Mouse (Mus musculus) stomach, postnatal 0 days (tissue): ENCODE measurements around the gene Ang. TPM values are rescaled to one million over a fixed set of nuclear protein-coding genes. Genes with fewer than 3 reads are reported as not detected.
A peak's percentile ranks its signal among the peaks of the same experiment; 100 is the strongest.
"Not testable (repeated sequence)": the region's sequence is repeated elsewhere in the genome, so short reads cannot be mapped to it uniquely, and the experiment has no call there.

Experiments
- ATAC-seq: fragments of 200-750 bp; cut with Nextera tagmentation; 2 replicates; pipeline ENCODE4 v1.8.0; 2017; ENCODE audit not compliant: low FRiP score, low TSS enrichment
- DNase-seq: peaks from one replicate; pipeline ENCODE4 v3.0.0-alpha.2; 2016; ENCODE audit warnings: low spot score
- H3K27ac ChIP-seq: fragments of 300-500 bp; sonication (generic); replicated peaks from 2 replicates; pipeline ENCODE4 v1.5.1; 2014; ENCODE audit warnings: mild to moderate bottlenecking, control low read depth
- H3K27me3 ChIP-seq: fragments of 300-500 bp; sonication (generic); 2 replicates; pipeline ENCODE4 v1.6.1; 2014; ENCODE audit warnings: low read length; ENCODE audit not compliant: control insufficient read depth, insufficient read depth
- H3K36me3 ChIP-seq: fragments of 300-500 bp; sonication (generic); 2 replicates; pipeline ENCODE4 v1.6.1; 2014; ENCODE audit warnings: low read length, mixed read lengths; ENCODE audit not compliant: control insufficient read depth, insufficient read depth
- H3K4me1 ChIP-seq: fragments of 300-500 bp; sonication (generic); replicated peaks from 2 replicates; pipeline ENCODE4 v1.6.1; 2014; ENCODE audit warnings: antibody characterized with exemption; ENCODE audit not compliant: control insufficient read depth, insufficient read depth
- H3K4me2 ChIP-seq: fragments of 300-500 bp; sonication (generic); replicated peaks from 2 replicates; pipeline ENCODE4 v1.6.1; 2014; ENCODE audit warnings: low read depth, mild to moderate bottlenecking, control low read depth, moderate library complexity
- H3K4me3 ChIP-seq: fragments of 300-500 bp; sonication (generic); 2 replicates; pipeline ENCODE4 v1.5.1; 2014; ENCODE audit warnings: low read depth, low read length, control low read depth
- H3K9ac ChIP-seq: fragments of 300-500 bp; sonication (generic); 2 replicates; pipeline ENCODE4 v1.6.1; 2014; ENCODE audit warnings: mild to moderate bottlenecking, low read length, control low read depth, mixed read lengths
- H3K9me3 ChIP-seq: fragments of 300-500 bp; sonication (generic); 2 replicates; pipeline ENCODE4 v1.6.1; 2016; ENCODE audit warnings: low read length; ENCODE audit not compliant: control insufficient read depth
- CTCF ChIP-seq: IDR thresholded peaks from 2 replicates; pipeline ENCODE4 v1.5.1; 2016; ENCODE audit warnings: antibody characterized with exemption, low read depth, mild to moderate bottlenecking, moderate library complexity
- EP300 ChIP-seq: optimal IDR thresholded peaks from 2 replicates; pipeline ENCODE3; 2016; ENCODE audit warnings: antibody characterized with exemption
- WGBS: fragments of 180-500 bp; shearing (Covaris S2); extraction: QIAGEN DNeasy Blood & Tissue Kit; methylation state at CpG from one replicate; pipeline ENCODE4 v1.1.7; 2014; 5-methylcytosine and 5-hydroxymethylcytosine counted together
- polyA plus RNA-seq: library from polyadenylated mRNA; unstranded; fragments of >200 nt; fragmentation: Nextera tagmentation; extraction: Ambion mirVana; gene quantifications from 2 replicates; pipeline ENCODE4 v1.2.1, GENCODE M21; 2015

Gene Ang
- polyA plus RNA-seq, 1 experiment from 2014 or later: 29.5 TPM

GRCm38 (mm10) chr14:51098300-51098699, 7.3 kb downstream of the Ang start:
- ATAC-seq (peak; percentile 47), DNase-seq (peak; percentile 55)
- not testable (repeated sequence) for H3K4me3 ChIP-seq, H3K27ac ChIP-seq, H3K4me2 ChIP-seq, H3K9me3 ChIP-seq, H3K27me3 ChIP-seq, H3K9ac ChIP-seq, H3K4me1 ChIP-seq, H3K36me3 ChIP-seq
- peak; percentile 76 for TF ChIP-seq CTCF
- WGBS: 5% methylated on average over 1 of the region's 1 CpGs

GRCm38 (mm10) chr14:51098921-51099320, 8.0 kb downstream of the Ang start:
- H3K9ac ChIP-seq: no peak overlapping the region
- no peak for DNase-seq
- H3K4me1 ChIP-seq: no peaks in the 10 kb centered on the region
- no peak overlapping the region for H3K4me2 ChIP-seq
- no peak overlapping the region for H3K4me3 ChIP-seq
- no peak overlapping the region for H3K27ac ChIP-seq
- H3K9me3 ChIP-seq: no peaks in the 10 kb centered on the region
- ATAC-seq: no peak
- TF ChIP-seq CTCF (no peak), EP300 (no peak)
- H3K36me3 ChIP-seq: no peaks in the 10 kb centered on the region
- 92% methylated on average over 11 of the region's 11 CpGs for WGBS
- H3K27me3 ChIP-seq: no peaks in the 10 kb centered on the region

GRCm38 (mm10) chr14:51101284-51101683, 10.3 kb downstream of the Ang start:
- H3K27me3 ChIP-seq: no peaks in the 10 kb centered on the region
- no peak overlapping the region for H3K9ac ChIP-seq
- H3K4me3 ChIP-seq: no peak overlapping the region
- 55% methylated on average over 9 of the region's 9 CpGs for WGBS
- no peaks in the 10 kb centered on the region for H3K36me3 ChIP-seq
- H3K27ac ChIP-seq: no peak overlapping the region
- ATAC-seq (no peak), DNase-seq (no peak)
- no peaks in the 10 kb centered on the region for H3K4me1 ChIP-seq
- no peak for TF ChIP-seq EP300
- no peak for TF ChIP-seq CTCF
- no peaks in the 10 kb centered on the region for H3K9me3 ChIP-seq
- H3K4me2 ChIP-seq: no peak overlapping the region

DNA sequence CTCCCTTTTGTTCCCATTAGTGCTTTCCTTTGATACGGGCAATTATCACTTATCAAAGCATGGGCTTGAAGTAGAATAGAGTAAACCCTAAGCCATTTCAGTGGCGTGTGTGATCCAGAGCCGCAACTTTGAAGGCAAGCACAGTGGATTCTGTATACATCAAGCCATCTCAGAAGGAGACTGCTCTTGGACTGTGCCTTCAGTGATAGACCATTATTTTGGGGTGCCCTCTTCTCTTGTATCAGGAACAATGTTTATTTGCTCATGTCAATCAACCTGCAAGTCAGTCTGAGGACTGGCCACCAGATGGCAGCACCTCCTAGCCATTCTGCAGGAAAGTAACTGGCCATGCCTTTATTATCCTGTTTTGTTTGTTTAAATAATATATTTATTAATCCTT, 12.3 kb downstream of the Ang start:
- no peak overlapping the region for H3K9ac ChIP-seq
- DNase-seq (peak; percentile 75), ATAC-seq (no peak)
- H3K4me3 ChIP-seq: no peak overlapping the region
- H3K27me3 ChIP-seq: no peaks in the 10 kb centered on the region
- H3K9me3 ChIP-seq: no peaks in the 10 kb centered on the region
- H3K36me3 ChIP-seq: no peaks in the 10 kb centered on the region
- H3K4me2 ChIP-seq: no peak overlapping the region
- TF ChIP-seq EP300 (no peak), CTCF (peak; percentile 88)
- H3K4me1 ChIP-seq: no peaks in the 10 kb centered on the region
- 50% methylated on average over 3 of the region's 3 CpGs for WGBS
- no peak overlapping the region for H3K27ac ChIP-seq

DNA sequence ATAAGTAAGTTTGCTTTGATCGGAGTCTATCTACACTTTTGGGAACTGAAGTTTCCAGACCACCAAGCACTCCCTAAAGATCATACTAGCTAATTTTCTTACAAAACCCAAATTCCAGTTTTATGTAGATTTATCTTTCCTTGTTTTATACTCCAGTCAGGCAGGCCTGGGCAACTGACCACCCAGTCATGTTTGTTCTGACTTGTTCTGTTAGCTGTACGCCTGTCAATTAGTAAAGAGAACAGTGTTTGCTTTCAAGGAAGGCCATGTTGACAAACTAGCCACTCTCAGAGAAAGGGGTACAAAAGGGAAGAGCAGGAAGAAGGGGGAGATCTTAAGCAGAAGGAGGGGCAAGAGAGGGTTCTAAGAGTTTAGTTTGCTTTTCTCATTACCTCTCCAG, 13.4 kb downstream of the Ang start:
- Histone ChIP-seq H3K4me3 (no peak overlapping the region), H3K36me3 (no peaks in the 10 kb centered on the region), H3K4me1 (no peaks in the 10 kb centered on the region), H3K27ac (no peak overlapping the region), H3K9me3 (no peaks in the 10 kb centered on the region), H3K27me3 (no peaks in the 10 kb centered on the region), H3K4me2 (no peak overlapping the region), H3K9ac (no peak overlapping the region)
- 66% methylated on average over 2 of the region's 2 CpGs for whole genome bisulfite sequencing
- TF ChIP-seq EP300 (no peak), CTCF (no peak)
- DNase-seq: no peak
- no peak for ATAC-seq

DNA sequence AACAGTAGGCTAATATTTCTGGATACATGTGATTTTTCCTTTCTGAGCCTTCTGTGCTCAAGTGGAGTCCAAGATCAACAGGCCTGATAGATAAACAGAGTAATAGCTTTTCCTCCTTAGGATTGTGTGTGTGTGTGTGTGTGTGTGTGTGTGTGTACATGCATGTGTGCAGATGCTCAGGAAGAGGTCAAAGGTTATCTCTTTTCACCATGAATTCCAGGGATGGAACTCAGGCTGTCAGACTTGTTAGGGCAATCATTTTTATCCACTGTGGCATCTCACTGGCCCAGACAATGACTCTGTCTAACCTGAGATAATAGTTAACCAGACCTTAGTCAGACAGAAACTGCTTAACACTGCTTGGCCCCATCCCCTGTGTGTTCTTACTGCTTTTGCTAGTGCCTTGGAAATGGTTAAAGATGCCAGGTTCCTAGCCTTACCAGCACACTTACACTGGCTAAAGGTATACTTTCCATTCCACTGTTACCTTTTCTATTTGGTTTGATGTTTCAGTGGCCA, 15.6 kb downstream of the Ang start:
- no peak for ATAC-seq
- H3K36me3 ChIP-seq: no peaks in the 10 kb centered on the region
- TF ChIP-seq EP300 (no peak), CTCF (no peak)
- H3K9ac ChIP-seq: no peak overlapping the region
- no peak for DNase-seq
- no peaks in the 10 kb centered on the region for H3K4me1 ChIP-seq
- H3K27me3 ChIP-seq: no peaks in the 10 kb centered on the region
- no peak overlapping the region for H3K4me3 ChIP-seq
- no peaks in the 10 kb centered on the region for H3K9me3 ChIP-seq
- no peak overlapping the region for H3K4me2 ChIP-seq
- H3K27ac ChIP-seq: no peak overlapping the region
